In genomic region chr5:110362813-110363178, GRCm38 (mm10) we compare ENCODE assay signal across 7 mouse cellular contexts. TPM values are rescaled to one million over a fixed set of nuclear protein-coding genes. Genes with fewer than 3 reads are reported as not detected.
DNase-seq lines count a peak whose midpoint lies in the region; ATAC-seq lines count a peak whose summit lies in the region.

No protein-coding gene starts in this region.

- no peak overlapping the region for H3K27ac ChIP-seq in lung, embryonic 16.5 days (ENCODE audit: low read length)
- H3K27ac ChIP-seq in forebrain, embryonic 13.5 days: no peak overlapping the region; the same call in 1 of the 2 replicates
- peak overlapping the region; percentile 53; the same call in 1 of the 2 replicates for H3K27ac ChIP-seq in limb, embryonic 12.5 days
- peak overlapping the region; percentile 48; the same call in 1 of the 2 replicates for H3K27ac ChIP-seq in stomach, embryonic 14.5 days (ENCODE audit: low read length)

- H3K4me1 ChIP-seq in lung, embryonic 16.5 days (replicated peaks; ENCODE audit: control insufficient read depth, insufficient read depth, low read length): peaks cover 5% of the 10 kb centered on the region; the same call in 1 of the 2 replicates
- H3K4me1 ChIP-seq in forebrain, embryonic 13.5 days: peaks cover 16% of the 10 kb centered on the region
- peaks cover 17% of the 10 kb centered on the region for H3K4me1 ChIP-seq in limb, embryonic 12.5 days (replicated peaks)
- peaks cover 4% of the 10 kb centered on the region; the same call in 1 of the 2 replicates for H3K4me1 ChIP-seq in stomach, embryonic 14.5 days (ENCODE audit: control insufficient read depth, insufficient read depth, low read length)

- H3K9me3 ChIP-seq in lung, embryonic 16.5 days (ENCODE audit: control insufficient read depth, low read length): no peaks in the 10 kb centered on the region
- no peaks in the 10 kb centered on the region for H3K9me3 ChIP-seq in forebrain, embryonic 13.5 days (replicated peaks)
- no peaks in the 10 kb centered on the region for H3K9me3 ChIP-seq in limb, embryonic 12.5 days
- no peaks in the 10 kb centered on the region for H3K9me3 ChIP-seq in stomach, embryonic 14.5 days (ENCODE audit: control insufficient read depth, low read depth, low read length)

- no peak for ATAC-seq in lung, embryonic 16.5 days (ENCODE audit: low read depth)
- ATAC-seq in forebrain, embryonic 13.5 days: peak; percentile 41
- ATAC-seq in limb, embryonic 12.5 days (ENCODE audit: insufficient number of reproducible peaks, insufficient read depth, low FRiP score, low TSS enrichment, low read depth): peak; percentile 12; the same call in 1 of the 2 replicates
- 0 out of 2 replicates have a peak, but pooled peaks have one; percentile 34 for ATAC-seq in stomach, embryonic 14.5 days (ENCODE audit: insufficient number of reproducible peaks, insufficient read depth, low FRiP score, low read depth)

- H3K36me3 ChIP-seq in lung, embryonic 16.5 days (ENCODE audit: control insufficient read depth, insufficient read depth, low read length): peaks cover 6% of the 10 kb centered on the region; the same call in 1 of the 2 replicates
- H3K36me3 ChIP-seq in forebrain, embryonic 13.5 days (ENCODE audit: poor library complexity, severe bottlenecking): peaks cover 49% of the 10 kb centered on the region
- peaks cover 32% of the 10 kb centered on the region for H3K36me3 ChIP-seq in limb, embryonic 12.5 days
- H3K36me3 ChIP-seq in stomach, embryonic 14.5 days (ENCODE audit: control insufficient read depth, insufficient read depth, low read length): no peaks in the 10 kb centered on the region; the same call in 1 of the 2 replicates

- no peak for DNase-seq in lung, postnatal 10 days
- DNase-seq in right cerebral cortex, adult 2 months (ENCODE audit: low spot score in 2 of 2): no peak
- DNase-seq in thymus, postnatal 25 days: no peak

- peak overlapping the region; percentile 61 for H3K9ac ChIP-seq in lung, embryonic 16.5 days (ENCODE audit: low read length)
- H3K9ac ChIP-seq in forebrain, embryonic 13.5 days: peak overlapping the region; percentile 68
- peak overlapping the region; percentile 62 for H3K9ac ChIP-seq in limb, embryonic 12.5 days (replicated peaks)
- H3K9ac ChIP-seq in stomach, embryonic 14.5 days (replicated peaks; ENCODE audit: low read depth, low read length): peak overlapping the region; percentile 50; the same call in 1 of the 2 replicates

- H3K27me3 ChIP-seq in lung, embryonic 16.5 days (ENCODE audit: control insufficient read depth, insufficient read depth, low read depth, low read length): no peaks in the 10 kb centered on the region; the same call in 1 of the 2 replicates
- H3K27me3 ChIP-seq in forebrain, embryonic 13.5 days: peaks cover 4% of the 10 kb centered on the region; the same call in 1 of the 2 replicates
- H3K27me3 ChIP-seq in limb, embryonic 12.5 days: peaks cover 13% of the 10 kb centered on the region
- H3K27me3 ChIP-seq in stomach, embryonic 14.5 days (ENCODE audit: control insufficient read depth, insufficient read depth, low read length): no peaks in the 10 kb centered on the region

- peak overlapping the region; percentile 54 for H3K4me3 ChIP-seq in lung, embryonic 16.5 days (ENCODE audit: low read length)
- H3K4me3 ChIP-seq in forebrain, embryonic 13.5 days: peak overlapping the region; percentile 45
- H3K4me3 ChIP-seq in limb, embryonic 12.5 days (replicated peaks): peak overlapping the region; percentile 48
- peak overlapping the region; percentile 46 for H3K4me3 ChIP-seq in stomach, embryonic 14.5 days (ENCODE audit: low read depth, low read length)

- under 1% methylated on average over 26 of the region's 28 CpGs for WGBS in lung, embryonic 16.5 days
- 4% methylated on average over 18 of the region's 28 CpGs for WGBS in forebrain, embryonic 13.5 days
- WGBS in limb, embryonic 12.5 days: 1% methylated on average over 28 of the region's 28 CpGs
- 3% methylated on average over 28 of the region's 28 CpGs for WGBS in stomach, embryonic 14.5 days

- peak overlapping the region; percentile 96 for H3K4me2 ChIP-seq in lung, embryonic 16.5 days (ENCODE audit: low read depth, low read length)
- H3K4me2 ChIP-seq in forebrain, embryonic 13.5 days: peak overlapping the region; percentile 77
- peak overlapping the region; percentile 84 for H3K4me2 ChIP-seq in limb, embryonic 12.5 days
- H3K4me2 ChIP-seq in stomach, embryonic 14.5 days (replicated peaks; ENCODE audit: low read depth, low read length): peak overlapping the region; percentile 88

RNA-seq across cellular contexts. Expression of gene Lrcol1, which starts 18.3 kb away (rescaled TPM):
- 1.9 and 2.9 TPM in 2 replicates for polyA plus RNA-seq in lung, embryonic 16.5 days (2015; fragmentation: Nextera tagmentation; extraction: Ambion mirVana)
- polyA plus RNA-seq in forebrain, embryonic 13.5 days (2015; fragmentation: Nextera tagmentation; extraction: Ambion mirVana): not detected in 2 replicates
- not detected in 2 replicates for polyA plus RNA-seq in limb, embryonic 12.5 days (2016; fragmentation: Nextera tagmentation; extraction: Ambion mirVana)
- polyA plus RNA-seq in stomach, embryonic 14.5 days (2014; fragmentation: Nextera tagmentation; extraction: Ambion mirVana): not detected in 2 replicates

RNA-seq across cellular contexts. Expression of gene P2rx2, which starts 19.8 kb away (rescaled TPM):
- polyA plus RNA-seq in lung, embryonic 16.5 days (2015; fragmentation: Nextera tagmentation; extraction: Ambion mirVana): 15.5 and 17.2 TPM in 2 replicates
- 2.0 and 2.2 TPM in 2 replicates for polyA plus RNA-seq in forebrain, embryonic 13.5 days (2015; fragmentation: Nextera tagmentation; extraction: Ambion mirVana)
- 0.74 and 1.1 TPM in 2 replicates for polyA plus RNA-seq in limb, embryonic 12.5 days (2016; fragmentation: Nextera tagmentation; extraction: Ambion mirVana)
- 0.94 and 1.8 TPM in 2 replicates for polyA plus RNA-seq in stomach, embryonic 14.5 days (2014; fragmentation: Nextera tagmentation; extraction: Ambion mirVana)

Comparison
In these comparisons a context has a peak if more than half of its experiments do, and no peak if none do; other contexts are left out.
1. H3K27ac ChIP-seq: peak in limb, embryonic 12.5 days (single experiment) and stomach, embryonic 14.5 days (single experiment); none in lung, embryonic 16.5 days (single experiment) and forebrain, embryonic 13.5 days (single experiment).
2. Peak in every context shown above with its lines, with median percentiles within 50 percentile points of each other: H3K4me2 ChIP-seq, H3K4me3 ChIP-seq and H3K9ac ChIP-seq.